Mouse (Mus musculus): ENCODE data around the gene Klra7. TPM values are rescaled to one million over a fixed set of nuclear protein-coding genes. Genes with fewer than 3 reads are reported as not detected.
"Not testable (repeated sequence)": the region's sequence is repeated elsewhere in the genome, so short reads cannot be mapped to it uniquely, and the experiment has no call there.

Gene Klra7
- total RNA-seq (2021), result not detected
- long read RNA-seq, experiment 1, result 0 reads
- long read RNA-seq, experiment 2, result 0 reads

GRCm38 (mm10) chr6:130233222-130233621, at the start of gene Klra7:
Klra7 (minus strand) TSS chr6:130233322.
- DNase-seq, result no peak

DNA sequence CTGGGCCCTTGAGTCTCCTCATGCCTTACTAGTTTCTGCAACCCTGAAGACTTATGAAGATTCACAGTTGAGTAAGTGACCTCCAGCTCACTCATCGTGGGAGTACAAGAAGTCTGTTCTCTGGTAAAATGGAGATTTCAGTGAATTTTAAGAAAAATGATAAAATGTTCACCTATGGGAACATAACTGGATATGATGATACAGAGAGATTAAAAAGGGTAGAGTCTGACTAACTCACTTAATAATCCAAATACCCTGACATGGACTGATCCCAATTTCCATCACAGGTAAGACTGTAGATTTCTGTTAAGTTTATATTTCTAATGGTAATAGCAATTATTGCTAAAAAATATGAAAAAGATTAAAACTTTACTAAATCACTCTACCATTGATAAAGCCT, 48.7 kb upstream of the Klra7 start, which contains the start of gene Klra10:
Klra10 (minus strand) TSS at position 101 of the 400 bp plus-strand sequence.
- not testable (repeated sequence) for DNase-seq

DNA sequence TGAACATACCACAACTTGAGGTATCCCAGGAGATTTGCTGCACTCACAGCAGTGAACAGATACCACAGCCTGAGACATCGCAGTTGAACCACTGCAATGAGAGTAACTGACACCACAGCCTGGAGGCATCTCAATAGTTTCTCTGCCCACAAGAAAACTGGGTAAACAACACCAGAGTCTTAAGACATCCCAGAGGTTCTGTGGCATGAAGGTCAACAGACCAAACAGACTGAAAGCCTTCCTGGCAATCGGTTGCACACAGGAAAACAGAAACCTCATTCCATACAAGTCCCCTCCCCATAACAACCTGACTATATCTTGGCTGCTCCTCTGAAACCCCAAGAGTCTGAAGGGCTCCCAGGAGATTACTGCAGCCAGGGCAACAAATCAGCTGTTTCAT, 22.2 kb upstream of the Klra7 start:
- no peak for DNase-seq

DNA sequence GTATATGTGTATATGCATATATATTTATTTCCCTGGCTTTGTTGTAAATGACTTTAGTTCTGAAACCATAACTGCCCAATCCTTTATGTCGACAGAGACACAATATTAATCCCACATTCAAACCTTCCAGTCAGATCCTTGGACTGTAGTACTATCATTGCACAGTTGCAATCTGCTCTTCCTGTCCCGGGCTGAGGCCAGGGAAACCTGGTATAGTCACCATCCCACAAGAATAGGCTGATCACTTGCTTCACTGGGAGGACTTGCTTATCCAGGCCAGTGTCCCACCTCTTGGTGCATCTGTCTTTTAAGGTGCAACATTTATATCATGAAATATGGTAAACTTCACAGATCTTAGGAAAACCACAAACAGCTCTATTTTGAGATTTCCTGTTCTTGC, 4.4 kb upstream of the Klra7 start:
- DNase-seq, result no peak

- no peak for DNase-seq
Measured at GRCm38 (mm10) chr6:130236635-130237034, 3.5 kb upstream of the Klra7 start.

DNA sequence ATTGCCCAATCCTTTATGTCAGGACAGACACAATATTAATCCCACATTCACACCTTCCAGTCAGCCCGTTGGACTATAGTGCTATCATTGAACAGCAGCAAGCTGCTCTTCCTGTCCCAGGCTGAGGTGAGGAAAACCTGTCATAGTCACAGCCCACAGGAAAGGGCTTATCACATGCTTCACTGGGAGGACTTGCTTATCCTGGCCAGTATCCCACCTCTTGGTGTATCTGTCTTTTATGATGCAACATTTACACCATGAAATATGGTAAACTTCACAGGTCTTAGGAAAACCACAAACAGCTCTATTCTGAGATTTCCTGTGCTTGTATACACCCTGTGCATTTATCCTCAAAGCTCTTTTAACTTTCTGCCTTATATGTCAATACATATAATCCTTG, 35.7 kb downstream of the Klra7 start:
- DNase-seq, result not testable (repeated sequence)

DNA sequence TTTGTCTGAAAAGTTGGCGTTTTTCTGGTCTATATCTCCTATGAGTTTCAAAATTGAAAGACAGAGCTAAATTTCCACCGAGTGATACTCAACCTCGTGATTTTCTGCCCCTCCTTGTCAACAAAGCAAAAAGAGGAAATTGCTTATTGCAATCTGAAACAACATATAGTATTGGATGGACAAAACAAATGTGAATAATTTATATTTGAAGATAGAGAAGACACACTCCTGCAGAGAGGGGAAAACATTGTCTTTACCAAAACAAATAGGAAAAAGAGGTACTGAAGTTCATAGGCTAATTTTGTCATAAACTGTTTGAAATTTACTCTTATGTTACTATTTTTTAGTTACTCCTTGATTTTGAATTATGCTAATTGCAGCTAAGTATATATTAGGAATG, 40.1 kb downstream of the Klra7 start, which contains the start of gene Klra9:
Klra9 (minus strand) TSS at position 101 of the 400 bp plus-strand sequence.
- not testable (repeated sequence) for DNase-seq

Other genes starting within 250 kb of the Klra7 start
- under 1 TPM in 1 of 2 experiments, not detected in 1; 0.36 TPM for gene Klra6, start 206.4 kb downstream of the Klra7 start, total RNA-seq (2021)
- gene Klra4, start 166.1 kb downstream of the Klra7 start, total RNA-seq (2021), result not detected
- gene Klra8, start 103.4 kb downstream of the Klra7 start, total RNA-seq (2021), result not detected
- gene Klra9, start 40.2 kb downstream of the Klra7 start, total RNA-seq (2021), result not detected
- not detected for gene Klra10, start 48.6 kb upstream of the Klra7 start, total RNA-seq (2021)
- not detected for gene Klra3, start 104.3 kb upstream of the Klra7 start, total RNA-seq (2021)
- gene Klra1, start 153.6 kb upstream of the Klra7 start, total RNA-seq (2021), result not detected